Mouse (Mus musculus) hindbrain, embryonic 13.5 days (tissue): ENCODE measurements around the gene Rab3d. TPM values are rescaled to one million over a fixed set of nuclear protein-coding genes. Genes with fewer than 3 reads are reported as not detected.

ENCODE experiments used
- ATAC-seq: fragments of 200-750 bp; cut with Nextera tagmentation; 2 replicates; pipeline ENCODE4 v1.8.0; 2017; ENCODE audit warnings: moderate TSS enrichment; ENCODE audit not compliant: low FRiP score
- H3K27ac ChIP-seq: fragments of 300-500 bp; sonication (generic); 2 replicates; pipeline ENCODE4 v1.5.1; 2015; ENCODE audit warnings: inconsistent platforms, mild to moderate bottlenecking, moderate library complexity
- H3K27me3 ChIP-seq: fragments of 300-500 bp; sonication (generic); 2 replicates; pipeline ENCODE4 v1.6.1; 2015; ENCODE audit warnings: mild to moderate bottlenecking, inconsistent platforms
- H3K36me3 ChIP-seq: fragments of 300-500 bp; sonication (generic); 2 replicates; pipeline ENCODE4 v1.6.1; 2015; ENCODE audit warnings: mild to moderate bottlenecking, inconsistent platforms
- H3K4me1 ChIP-seq: fragments of 300-500 bp; sonication (generic); replicated peaks from 2 replicates; pipeline ENCODE4 v1.6.1; 2015; ENCODE audit warnings: inconsistent platforms
- H3K4me2 ChIP-seq: fragments of 300-500 bp; sonication (generic); 2 replicates; pipeline ENCODE4 v1.6.1; 2015; ENCODE audit warnings: inconsistent platforms, mild to moderate bottlenecking, moderate library complexity
- H3K4me3 ChIP-seq: fragments of 300-500 bp; sonication (generic); 2 replicates; pipeline ENCODE4 v1.5.1; 2015; ENCODE audit warnings: mild to moderate bottlenecking, inconsistent platforms
- H3K9ac ChIP-seq: fragments of 300-500 bp; sonication (generic); 2 replicates; pipeline ENCODE4 v1.6.1; 2015; ENCODE audit warnings: mild to moderate bottlenecking, inconsistent platforms
- H3K9me3 ChIP-seq: fragments of 300-500 bp; sonication (generic); 2 replicates; pipeline ENCODE4 v1.6.1; 2016; ENCODE audit warnings: inconsistent platforms
- WGBS: fragments of 180-500 bp; shearing (Covaris S2); methylation state at CpG from one replicate; pipeline ENCODE4 v1.1.7; 2015; 5-methylcytosine and 5-hydroxymethylcytosine counted together
- polyA plus RNA-seq: library from polyadenylated mRNA; unstranded; fragments of >200 nt; fragmentation: Nextera tagmentation; extraction: Ambion mirVana; gene quantifications from 2 replicates; pipeline ENCODE4 v1.2.1, GENCODE M21; 2015

Rab3d gene
- polyA plus RNA-seq, 1 experiment from 2014 or later: 15.9 TPM

GRCm38 (mm10) chr9:21923490-21924098 lies 5.6 kb upstream of the Rab3d start:
- peaks cover 5% of the 10 kb centered on the region for H3K36me3 ChIP-seq
- H3K27ac ChIP-seq: no peak overlapping the region
- H3K4me1 ChIP-seq: peaks cover 16% of the 10 kb centered on the region
- no peaks in the 10 kb centered on the region for H3K9me3 ChIP-seq
- H3K4me3 ChIP-seq: no peak overlapping the region
- no peak overlapping the region for H3K9ac ChIP-seq
- H3K27me3 ChIP-seq: no peaks in the 10 kb centered on the region
- no peak overlapping the region for H3K4me2 ChIP-seq
- no peak for ATAC-seq
- 87% methylated on average over 3 of the region's 3 CpGs for WGBS

DNA sequence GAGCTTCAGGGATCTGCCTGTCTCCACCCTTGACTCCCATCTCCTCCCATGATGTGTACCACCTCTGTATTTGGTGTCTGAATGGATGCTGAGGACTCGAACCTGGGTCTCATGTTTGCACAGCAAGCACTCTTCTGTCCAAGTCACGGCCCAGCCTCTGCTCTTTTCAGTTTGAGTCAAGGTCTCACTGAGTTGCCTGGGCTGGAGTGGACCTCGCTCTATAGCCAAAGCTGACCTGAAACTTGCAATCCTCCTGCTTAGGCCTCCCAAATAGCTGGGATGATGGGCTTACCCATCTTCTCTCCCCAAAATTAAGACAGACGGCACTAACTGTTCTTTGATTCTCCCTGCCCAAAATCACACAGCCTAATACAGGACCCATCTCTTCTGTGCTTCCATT lies 5.0 kb upstream of the Rab3d start:
- peaks cover 19% of the 10 kb centered on the region for H3K4me1 ChIP-seq
- no peaks in the 10 kb centered on the region for H3K27me3 ChIP-seq
- H3K4me3 ChIP-seq: no peak overlapping the region
- H3K9ac ChIP-seq: no peak overlapping the region
- H3K4me2 ChIP-seq: no peak overlapping the region
- no peaks in the 10 kb centered on the region for H3K9me3 ChIP-seq
- WGBS: 88% methylated on average over 4 of the region's 4 CpGs
- ATAC-seq: no peak
- H3K36me3 ChIP-seq: peaks cover 5% of the 10 kb centered on the region
- no peak overlapping the region for H3K27ac ChIP-seq

DNA sequence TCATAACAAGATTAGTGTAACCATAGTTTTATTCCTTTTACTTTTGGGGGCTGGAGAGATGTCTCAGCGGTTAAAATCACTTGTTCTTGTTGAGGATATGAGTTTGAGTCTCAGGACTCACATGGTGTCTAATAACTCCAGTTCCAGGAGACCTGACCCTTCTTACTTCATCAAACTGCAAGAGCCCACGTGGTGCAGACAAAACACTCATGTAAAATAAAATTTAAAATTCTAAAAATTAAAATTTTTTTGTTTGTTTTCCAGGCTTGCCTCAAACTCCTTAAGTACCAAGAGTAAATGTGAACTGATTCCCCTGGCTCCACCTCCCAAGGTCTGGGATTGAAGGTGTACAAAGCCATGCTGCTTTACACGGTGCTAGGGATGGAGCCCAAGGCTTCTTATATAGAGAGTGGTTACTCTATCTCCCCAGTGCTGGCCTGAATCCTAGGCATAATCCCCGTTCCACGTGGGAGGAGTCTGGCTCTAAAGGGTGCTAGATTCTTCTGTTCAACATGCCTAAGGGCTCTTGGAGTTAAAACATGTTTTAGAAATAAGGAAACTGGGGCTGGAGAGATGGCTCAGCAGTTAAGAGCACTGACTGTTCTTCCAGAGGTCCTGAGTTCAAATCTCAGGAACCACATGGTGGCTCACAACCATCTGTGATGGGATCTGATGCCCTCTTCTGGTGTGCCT lies 846 bp upstream of the Rab3d start:
- WGBS: 30% methylated on average over 5 of the region's 5 CpGs
- Histone ChIP-seq H3K27me3 (peaks cover 26% of the 10 kb centered on the region), H3K27ac (peak overlapping the region; percentile 4; the same call in 1 of the 2 replicates), H3K9ac (no peak overlapping the region), H3K9me3 (no peaks in the 10 kb centered on the region), H3K36me3 (peaks cover 21% of the 10 kb centered on the region), H3K4me3 (peak overlapping the region; percentile 69; the same call in 1 of the 2 replicates), H3K4me1 (peaks cover 14% of the 10 kb centered on the region; the same call in 1 of the 2 replicates), H3K4me2 (peak overlapping the region; percentile 83)
- no peak for ATAC-seq

- 2% methylated on average over 35 of the region's 35 CpGs for WGBS
- no peaks in the 10 kb centered on the region for H3K9me3 ChIP-seq
- H3K4me2 ChIP-seq: peak overlapping the region; percentile 83
- peak overlapping the region; percentile 69 for H3K4me3 ChIP-seq
- H3K4me1 ChIP-seq: peaks cover 14% of the 10 kb centered on the region; the same call in 1 of the 2 replicates
- no peak; the same call in 1 of the 2 replicates for ATAC-seq
- H3K36me3 ChIP-seq: peaks cover 25% of the 10 kb centered on the region
- peak overlapping the region; percentile 66 for H3K27ac ChIP-seq
- peaks cover 26% of the 10 kb centered on the region for H3K27me3 ChIP-seq
- H3K9ac ChIP-seq: peak overlapping the region; percentile 80
Observed at GRCm38 (mm10) chr9:21917493-21918034, 428 bp downstream of the Rab3d start.

GRCm38 (mm10) chr9:21916851-21917492 lies 1.0 kb downstream of the Rab3d start:
- Histone ChIP-seq H3K9ac (peak overlapping the region; percentile 80), H3K4me2 (peak overlapping the region; percentile 83), H3K4me1 (peaks cover 14% of the 10 kb centered on the region; the same call in 1 of the 2 replicates), H3K9me3 (no peaks in the 10 kb centered on the region), H3K4me3 (peak overlapping the region; percentile 69), H3K27ac (peak overlapping the region; percentile 66), H3K36me3 (peaks cover 25% of the 10 kb centered on the region), H3K27me3 (peaks cover 26% of the 10 kb centered on the region)
- 65% methylated on average over 3 of the region's 3 CpGs for WGBS
- ATAC-seq: no peak

- ATAC-seq: no peak
- WGBS: 82% methylated on average over 10 of the region's 10 CpGs
Observed at GRCm38 (mm10) chr9:21909474-21910223, 8.3 kb downstream of the Rab3d start.

DNA sequence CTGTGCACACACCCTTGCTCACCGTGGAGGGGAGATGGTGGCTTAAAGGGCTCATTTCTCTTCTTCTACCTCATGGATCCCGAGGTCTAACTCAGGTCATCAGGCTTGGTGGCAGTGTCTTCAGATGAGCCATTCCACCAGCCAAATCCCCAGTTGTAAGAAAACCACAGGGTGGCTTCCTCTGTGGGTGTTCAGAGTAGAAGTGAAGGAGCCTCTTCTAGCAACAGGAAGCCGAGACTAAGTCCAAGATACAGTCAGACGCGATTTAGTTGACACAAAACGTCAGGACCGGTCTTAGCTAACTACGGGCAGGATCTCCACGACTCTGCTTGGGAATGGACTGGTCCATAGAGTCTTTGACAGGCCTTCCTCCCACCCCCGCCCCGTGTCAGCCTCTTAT lies 9.8 kb downstream of the Rab3d start:
- H3K27ac ChIP-seq: no peak overlapping the region
- H3K36me3 ChIP-seq: peaks cover 17% of the 10 kb centered on the region
- H3K9me3 ChIP-seq: no peaks in the 10 kb centered on the region
- no peak overlapping the region for H3K4me3 ChIP-seq
- peaks cover 22% of the 10 kb centered on the region; the same call in 1 of the 2 replicates for H3K27me3 ChIP-seq
- WGBS: 78% methylated on average over 11 of the region's 11 CpGs
- H3K4me2 ChIP-seq: no peak overlapping the region
- no peak for ATAC-seq
- no peak overlapping the region for H3K9ac ChIP-seq
- no peaks in the 10 kb centered on the region for H3K4me1 ChIP-seq

More at GRCm38 (mm10) chr9:21909474-21910223, 8.3 kb downstream of the Rab3d start:
- H3K27ac ChIP-seq: no peak overlapping the region
- no peaks in the 10 kb centered on the region for H3K4me1 ChIP-seq
- peaks cover 27% of the 10 kb centered on the region for H3K36me3 ChIP-seq
- H3K4me3 ChIP-seq: no peak overlapping the region
- no peak overlapping the region for H3K4me2 ChIP-seq
- peaks cover 21% of the 10 kb centered on the region; the same call in 1 of the 2 replicates for H3K27me3 ChIP-seq
- no peaks in the 10 kb centered on the region for H3K9me3 ChIP-seq
- H3K9ac ChIP-seq: no peak overlapping the region

- 89% methylated on average over 4 of the region's 4 CpGs for WGBS
- Histone ChIP-seq H3K36me3 (no peaks in the 10 kb centered on the region), H3K4me1 (peaks cover 3% of the 10 kb centered on the region; the same call in 1 of the 2 replicates), H3K27me3 (peaks cover 31% of the 10 kb centered on the region), H3K27ac (no peak overlapping the region), H3K4me3 (no peak overlapping the region), H3K4me2 (no peak overlapping the region), H3K9ac (no peak overlapping the region), H3K9me3 (no peaks in the 10 kb centered on the region)
- ATAC-seq: no peak
Observed at GRCm38 (mm10) chr9:21904031-21904430, 14.0 kb downstream of the Rab3d start.

DNA sequence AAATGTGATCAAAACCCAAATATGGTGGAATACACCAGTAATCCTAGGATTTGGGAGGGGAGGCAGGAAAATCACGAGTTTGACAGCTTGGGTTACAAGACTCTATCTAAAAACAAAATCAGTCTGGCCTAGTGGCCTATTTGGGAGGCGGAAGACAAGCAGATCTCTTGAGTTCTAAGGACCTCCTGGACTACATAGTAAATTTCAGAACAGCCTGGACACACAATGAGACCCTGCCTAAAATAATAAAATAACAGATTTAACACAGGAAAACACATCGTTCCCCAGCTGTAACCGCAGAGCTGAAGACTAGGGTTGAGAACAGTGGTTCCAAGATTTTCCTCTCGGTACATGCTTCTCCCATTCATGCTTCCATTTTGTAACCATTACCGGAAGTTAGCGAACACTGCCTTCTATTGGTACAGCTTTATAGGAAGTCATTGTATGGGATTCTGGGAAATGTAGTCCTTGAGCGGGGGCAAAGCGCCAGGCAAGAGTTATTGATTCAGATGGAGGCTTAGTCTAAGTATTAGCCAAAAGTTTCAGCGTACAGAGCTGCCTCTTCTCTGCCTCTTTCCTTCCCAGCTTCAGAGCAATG lies 16.7 kb downstream of the Rab3d start:
- Histone ChIP-seq H3K4me2 (peak overlapping the region; percentile 57), H3K36me3 (no peaks in the 10 kb centered on the region), H3K27ac (peak overlapping the region; percentile 63), H3K4me1 (peaks cover 3% of the 10 kb centered on the region; the same call in 1 of the 2 replicates), H3K27me3 (peaks cover 44% of the 10 kb centered on the region), H3K9me3 (no peaks in the 10 kb centered on the region), H3K9ac (peak overlapping the region; percentile 49; the same call in 1 of the 2 replicates), H3K4me3 (peak overlapping the region; percentile 42)
- 12% methylated on average over 10 of the region's 10 CpGs for WGBS
- ATAC-seq: peak; percentile 86

GRCm38 (mm10) chr9:21889229-21889628 lies 28.8 kb downstream of the Rab3d start:
- Histone ChIP-seq H3K4me1 (no peaks in the 10 kb centered on the region), H3K4me2 (no peak overlapping the region), H3K4me3 (no peak overlapping the region), H3K9me3 (no peaks in the 10 kb centered on the region), H3K27ac (no peak overlapping the region), H3K27me3 (peaks cover 9% of the 10 kb centered on the region; the same call in 1 of the 2 replicates), H3K36me3 (no peaks in the 10 kb centered on the region), H3K9ac (no peak overlapping the region)
- WGBS: 61% methylated on average over 3 of the region's 3 CpGs
- no peak for ATAC-seq

DNA sequence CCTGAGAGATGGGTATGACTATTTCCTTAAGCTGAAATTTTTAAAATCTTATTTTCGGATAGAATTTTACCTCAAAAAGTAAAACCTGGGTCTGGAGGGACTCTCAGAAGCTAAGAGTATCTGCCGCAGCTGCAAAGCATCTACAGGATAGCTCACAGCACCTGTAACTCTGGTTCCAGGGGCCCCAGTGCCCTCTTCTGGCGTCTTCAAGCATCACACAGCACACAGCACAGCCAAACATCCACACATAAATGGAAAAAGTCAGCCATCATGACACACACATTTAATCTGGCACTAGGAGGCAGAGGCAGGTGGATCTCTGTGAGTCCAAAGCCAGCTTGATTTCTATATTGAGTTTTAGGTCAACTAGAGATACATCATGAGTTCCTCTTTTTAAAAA lies 41.4 kb downstream of the Rab3d start:
- Histone ChIP-seq H3K9ac (no peak overlapping the region), H3K4me1 (no peaks in the 10 kb centered on the region), H3K27ac (no peak overlapping the region), H3K4me3 (no peak overlapping the region), H3K36me3 (no peaks in the 10 kb centered on the region), H3K27me3 (no peaks in the 10 kb centered on the region), H3K9me3 (no peaks in the 10 kb centered on the region), H3K4me2 (no peak overlapping the region)
- ATAC-seq: no peak
- WGBS: 62% methylated on average over 3 of the region's 3 CpGs
